Mouse (Mus musculus) frontal cortex, postnatal 36 days (tissue): ENCODE data around the gene Ccdc148.
A peak's percentile ranks its signal among the peaks of the same experiment; 100 is the strongest.

Experiments used
- DNase-seq, 2 experiments: peaks; one replicate each; pipeline ENCODE4 v3.0.0; 2022; ENCODE audit warnings: low spot score in 2 of 2

Gene Ccdc148

GRCm38 (mm10) chr2:59160605-59160963 is at the start of gene Ccdc148, which contains the start of gene Pkp4:
TSS of gene Ccdc148 (minus strand) at chr2:59160683.
TSS of gene Pkp4 (plus strand) at chr2:59160850.
- DNase-seq: peak; percentile 89 to 93

GRCm38 (mm10) chr2:59208276-59208675 is 47.8 kb upstream of the Ccdc148 start:
- no peak for DNase-seq

- DNase-seq: no peak
Observed at GRCm38 (mm10) chr2:59207725-59208124, 47.2 kb upstream of the Ccdc148 start.

DNA sequence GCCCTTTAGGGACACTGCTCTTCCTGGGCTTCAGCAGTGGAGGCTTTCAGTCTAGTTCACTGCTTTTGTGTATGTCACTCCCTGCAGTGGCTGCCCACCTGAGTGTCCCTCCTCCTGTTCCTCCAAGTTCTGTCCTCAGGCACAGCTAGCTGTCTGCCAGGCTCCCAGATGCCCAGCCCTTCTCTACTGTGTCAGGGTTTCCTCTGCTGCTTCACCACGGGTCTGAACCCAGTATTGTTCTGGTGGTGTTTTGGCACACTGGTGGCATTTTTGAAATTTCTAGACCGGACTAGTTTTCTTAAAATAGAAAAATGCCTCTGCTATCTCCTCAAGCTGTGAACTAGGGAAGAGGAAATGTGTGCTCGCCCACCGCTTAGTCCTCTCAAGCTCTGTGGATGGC is 46.8 kb upstream of the Ccdc148 start:
- no peak for DNase-seq

- DNase-seq: no peak
Observed at GRCm38 (mm10) chr2:59206190-59206589, 45.7 kb upstream of the Ccdc148 start.

DNA sequence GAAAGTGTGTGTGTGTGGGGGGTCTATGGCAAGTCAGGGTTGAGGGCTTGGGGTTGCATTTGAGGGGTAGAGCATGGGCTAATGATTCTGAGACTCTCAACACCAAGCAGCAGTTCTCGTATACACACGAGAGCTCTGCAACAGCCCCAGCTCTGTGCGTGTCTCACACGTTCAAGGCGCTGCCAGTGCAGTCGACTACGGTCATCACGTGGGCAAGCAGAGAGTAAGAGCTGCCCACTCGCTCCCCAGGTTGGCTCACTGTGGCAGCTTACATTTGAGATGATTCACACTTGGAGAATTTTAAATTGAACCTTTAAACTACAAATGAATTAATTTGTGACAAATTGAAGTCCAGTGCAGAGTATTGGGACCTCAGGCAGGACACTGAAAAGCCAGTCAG is 44.6 kb upstream of the Ccdc148 start:
- peak in 1 of 2 experiments; percentile 39 for DNase-seq

DNA sequence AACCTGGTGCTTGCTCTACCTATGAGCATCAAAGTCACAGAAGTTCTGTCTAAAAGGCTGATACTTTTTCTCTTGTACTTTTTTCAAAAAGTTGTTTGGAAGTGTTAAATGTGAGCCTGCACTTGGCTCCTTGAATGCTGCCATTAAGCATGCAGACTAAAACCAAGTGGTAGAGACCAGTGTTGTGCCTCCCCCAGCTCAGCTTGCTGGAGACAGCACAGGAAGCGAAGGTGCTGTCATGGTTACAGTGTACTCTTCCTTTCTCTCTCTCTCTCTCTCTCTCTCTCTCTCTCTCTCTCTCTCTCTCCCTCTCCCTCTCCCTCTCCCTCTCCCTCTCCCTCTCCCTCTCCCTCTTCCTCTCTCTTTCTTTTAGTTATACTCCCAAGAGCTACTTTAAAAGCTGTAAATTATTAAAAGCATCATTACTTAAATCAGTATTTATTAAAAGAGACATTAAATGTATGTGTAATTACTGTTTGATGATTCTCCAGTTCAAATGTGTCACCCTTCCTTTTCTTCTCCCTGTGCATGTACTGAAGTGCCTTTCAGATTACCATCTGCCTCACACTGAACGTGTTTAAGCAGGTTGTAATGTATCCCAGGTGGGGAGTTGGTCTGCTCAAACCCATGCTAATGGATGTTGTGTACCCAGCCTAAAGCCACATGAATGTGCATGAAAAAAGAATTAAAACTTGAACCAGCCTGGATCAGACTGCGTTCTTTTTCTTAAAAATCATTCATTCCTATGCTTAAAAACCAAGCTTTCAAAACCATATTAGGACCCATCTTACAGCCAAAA is 43.3 kb upstream of the Ccdc148 start:
- no peak for DNase-seq

DNA sequence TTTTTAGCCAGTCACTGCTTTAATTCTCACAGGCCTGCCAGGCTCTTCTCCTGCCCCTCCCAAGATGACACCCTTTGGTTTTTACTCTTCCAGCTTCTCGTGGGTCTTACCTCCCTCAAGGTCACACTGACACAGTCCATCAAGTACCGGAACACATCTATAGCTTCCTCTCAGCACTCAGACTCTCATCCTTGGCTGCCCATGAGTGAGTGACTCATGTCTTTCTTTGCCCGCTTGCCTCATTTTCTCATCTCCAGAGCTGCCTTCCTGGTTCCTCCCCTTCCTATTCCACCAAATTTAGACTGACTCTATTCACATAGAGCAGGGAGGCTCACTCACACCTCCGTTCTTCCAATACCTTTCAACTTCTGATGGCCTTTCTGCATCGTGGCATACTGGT is 42.4 kb upstream of the Ccdc148 start:
- no peak for DNase-seq

DNA sequence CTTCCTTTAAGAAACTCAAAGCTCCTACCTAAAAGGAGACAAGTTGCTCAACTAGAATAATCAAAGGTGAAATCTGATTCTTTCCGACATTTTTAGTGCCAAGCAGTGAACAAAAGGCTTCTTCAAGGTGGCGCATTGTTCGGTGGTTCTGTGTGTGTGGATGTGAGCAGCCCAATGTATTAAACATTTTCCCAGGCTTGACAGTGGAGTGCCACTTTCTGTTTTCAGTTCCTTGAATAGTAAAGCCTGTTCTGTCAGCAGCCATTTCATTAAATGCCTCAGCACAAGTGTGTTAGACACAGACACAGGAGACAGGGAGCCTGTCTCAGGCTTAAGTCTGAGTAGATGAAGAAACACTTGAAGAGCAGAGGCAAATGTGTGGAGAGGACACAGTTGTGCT is 40.0 kb upstream of the Ccdc148 start:
- no peak for DNase-seq

DNA sequence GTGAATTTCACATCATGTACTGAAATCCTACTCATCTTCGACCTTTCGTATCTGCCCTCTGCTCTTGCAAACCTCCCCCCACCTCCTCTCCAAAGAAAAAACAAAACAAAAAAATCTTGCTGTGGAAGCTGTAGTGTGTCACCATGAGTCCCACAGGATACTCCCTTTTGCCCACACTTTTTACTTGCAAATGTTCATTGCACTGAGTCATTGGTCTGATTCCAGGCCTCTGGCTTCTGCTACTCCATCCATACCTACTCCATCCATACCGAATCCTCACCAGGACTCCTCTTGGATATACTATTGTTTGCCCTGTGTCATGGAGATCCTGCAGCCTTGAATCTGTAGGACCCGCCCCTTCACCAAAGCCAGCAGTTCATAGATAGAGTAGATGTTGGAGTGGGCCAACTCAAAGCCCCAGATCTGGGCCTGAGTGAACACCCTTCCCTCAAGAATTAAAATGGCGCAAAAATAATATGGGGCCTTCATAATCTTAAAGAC is 39.0 kb upstream of the Ccdc148 start:
- DNase-seq: no peak

DNA sequence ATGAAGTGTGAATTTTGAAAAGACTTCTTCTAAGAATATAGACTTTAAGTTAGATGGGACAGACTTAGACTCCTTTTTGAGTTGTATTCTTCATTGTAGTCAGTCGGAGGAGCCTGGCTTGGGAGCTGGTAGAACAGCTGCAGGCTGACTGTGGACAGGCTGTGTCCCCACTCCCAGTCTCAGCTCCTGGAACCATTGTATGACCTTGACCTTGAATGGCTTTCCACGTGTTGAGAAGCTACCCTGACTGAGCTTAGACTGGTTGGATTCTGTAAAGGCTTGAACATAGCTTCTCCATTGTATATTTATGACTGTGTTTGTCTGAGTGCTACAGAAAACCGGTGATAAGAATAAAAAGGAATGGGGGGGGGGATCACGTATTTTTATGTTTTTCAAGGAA is 36.7 kb upstream of the Ccdc148 start:
- DNase-seq: no peak

DNA sequence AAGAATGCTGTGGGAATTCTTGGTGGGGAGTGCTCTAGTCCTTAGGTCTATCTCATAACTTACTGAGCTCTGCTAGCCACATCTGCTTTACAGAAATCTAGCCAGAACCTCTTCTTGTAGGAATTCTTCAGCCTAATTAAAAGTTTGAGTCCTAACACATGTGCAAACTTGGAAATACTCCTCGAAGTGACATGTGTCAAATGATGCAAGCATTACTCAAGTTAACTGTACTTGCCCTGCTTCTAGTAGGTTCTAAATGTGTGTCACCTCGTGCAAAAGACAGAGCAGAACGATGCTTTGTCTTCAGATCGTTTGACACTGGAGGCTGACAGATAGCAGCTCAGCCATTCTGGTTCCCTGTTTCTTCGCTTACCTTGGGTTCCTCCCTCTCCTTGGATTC is 32.6 kb upstream of the Ccdc148 start:
- no peak for DNase-seq

DNA sequence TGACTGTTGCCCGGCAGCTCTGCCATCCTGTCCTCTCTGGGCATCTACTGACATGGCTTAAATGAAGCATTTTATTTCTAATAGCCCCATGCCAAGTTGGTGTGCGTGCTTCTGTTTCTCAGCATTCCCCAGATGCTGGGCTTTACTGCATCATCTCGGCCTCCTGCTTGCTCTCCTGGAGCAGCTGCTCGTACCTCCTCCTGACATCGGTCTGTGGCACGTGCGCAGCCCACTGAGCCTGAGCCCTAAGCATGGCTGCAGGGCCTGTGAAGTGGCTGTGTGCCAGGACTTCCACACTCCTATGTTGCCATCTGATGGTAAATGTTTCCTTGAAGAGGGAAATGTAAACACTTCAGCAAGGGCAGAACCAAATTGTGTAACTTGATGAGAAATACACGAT is 31.0 kb upstream of the Ccdc148 start:
- no peak for DNase-seq

- DNase-seq: no peak
Observed at GRCm38 (mm10) chr2:59190186-59190585, 29.7 kb upstream of the Ccdc148 start.

- no peak for DNase-seq
Observed at GRCm38 (mm10) chr2:59189661-59190185, 29.2 kb upstream of the Ccdc148 start.

GRCm38 (mm10) chr2:59188306-59188705 is 27.8 kb upstream of the Ccdc148 start:
- DNase-seq: no peak

DNA sequence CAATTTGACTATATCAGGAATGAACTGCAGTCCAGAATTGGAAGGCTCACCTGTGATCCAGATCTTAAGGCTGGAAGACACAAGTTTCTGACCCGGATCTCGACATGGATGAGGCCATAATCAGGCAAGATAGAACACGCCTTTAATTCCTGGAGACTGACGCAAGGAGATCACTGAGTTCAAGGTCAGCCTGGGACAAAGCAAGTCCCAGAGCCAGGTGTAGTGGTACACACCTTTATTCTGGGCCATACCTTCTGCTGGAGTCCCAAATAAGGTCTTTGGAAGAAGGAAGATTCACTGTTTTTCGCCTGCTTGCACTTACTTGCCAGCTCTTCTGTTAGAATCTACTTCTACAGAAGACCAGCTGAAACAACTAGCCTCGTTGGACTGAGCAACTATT is 26.5 kb upstream of the Ccdc148 start:
- no peak for DNase-seq

DNA sequence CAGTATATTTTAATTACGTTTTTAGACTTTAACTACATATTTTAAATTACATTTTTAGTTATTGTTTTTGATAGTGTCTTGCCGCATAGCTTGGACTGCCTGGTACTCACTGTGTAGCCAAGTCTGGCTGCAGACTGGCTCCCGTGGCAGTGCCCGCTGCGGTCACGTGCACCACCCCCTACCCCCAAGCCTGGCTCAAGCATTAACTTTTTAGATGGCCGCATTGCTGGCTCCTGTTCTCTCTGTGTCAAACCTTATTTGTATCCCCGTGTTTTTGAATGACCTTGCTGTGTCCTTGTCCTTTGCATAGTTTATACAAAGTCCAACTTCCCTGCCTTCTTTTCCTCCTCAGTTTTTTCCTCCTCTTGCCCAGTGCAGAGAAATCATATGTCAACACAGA is 25.6 kb upstream of the Ccdc148 start:
- DNase-seq: no peak

GRCm38 (mm10) chr2:59184107-59185064 is 23.9 kb upstream of the Ccdc148 start:
- DNase-seq: no peak

- DNase-seq: no peak
Observed at GRCm38 (mm10) chr2:59183541-59183940, 23.1 kb upstream of the Ccdc148 start.

- DNase-seq: peak in 1 of 2 experiments; percentile 55
Observed at GRCm38 (mm10) chr2:59181321-59182113, 21.0 kb upstream of the Ccdc148 start.
